Mouse (Mus musculus) C2C12 (cell line): Measurements from ENCODE around the gene Gadd45a.
"Not testable (repeated sequence)": the region's sequence is repeated elsewhere in the genome, so short reads cannot be mapped to it uniquely, and the experiment has no call there.

Source experiments
- CTCF ChIP-seq: IDR thresholded peaks from one replicate; pipeline ENCODE4 v1.5.1; 2011; ENCODE audit not compliant: control insufficient read depth, insufficient read depth, insufficient read length
- MAX ChIP-seq: IDR thresholded peaks from one replicate; pipeline ENCODE4 v1.6.1; 2011; ENCODE audit warnings: mild to moderate bottlenecking, control low read depth
- USF1 ChIP-seq: IDR thresholded peaks from one replicate; pipeline ENCODE4 v1.6.1; 2011; ENCODE audit warnings: low read depth, mild to moderate bottlenecking, control low read depth, moderate library complexity

- TF ChIP-seq CTCF, USF1, MAX: not testable (repeated sequence)
These were observed 18.3 kb downstream of the Gadd45a start for GRCm38 (mm10) chr6:67019001-67019400.
